Mouse (Mus musculus) layer of hippocampus, postnatal 14 days (tissue): ENCODE measurements around the gene Ccdc171. TPM values are rescaled to one million over a fixed set of nuclear protein-coding genes. Genes with fewer than 3 reads are reported as not detected.
"Not testable (repeated sequence)": the region's sequence is repeated elsewhere in the genome, so short reads cannot be mapped to it uniquely, and the experiment has no call there.

Experiments used
- DNase-seq, 2 experiments: peaks; one replicate each; pipeline ENCODE4 v3.0.0; 2021 to 2022; ENCODE audit warnings: low spot score in 2 of 2, mixed read lengths in 1 of 2
- long read RNA-seq, 2 experiments: library from polyadenylated mRNA; stranded (forward); transcript quantifications; one replicate each; pipeline ENCODE4 v2.0.0; 2021
- total RNA-seq, 2 experiments: library from RNA; stranded (reverse); gene quantifications; 2 replicates each; pipeline ENCODE4 v1.2.3; 2021

The Ccdc171 gene
- total RNA-seq: 1 to 10 TPM; 3.2 to 3.3 TPM
- long read RNA-seq, experiment 1, partial matches to known transcripts: 0 of 1 reads
- long read RNA-seq, experiment 1, other reads (novel, unspliced or antisense): 1 of 1 reads
- long read RNA-seq, experiment 2: 0 reads

DNA sequence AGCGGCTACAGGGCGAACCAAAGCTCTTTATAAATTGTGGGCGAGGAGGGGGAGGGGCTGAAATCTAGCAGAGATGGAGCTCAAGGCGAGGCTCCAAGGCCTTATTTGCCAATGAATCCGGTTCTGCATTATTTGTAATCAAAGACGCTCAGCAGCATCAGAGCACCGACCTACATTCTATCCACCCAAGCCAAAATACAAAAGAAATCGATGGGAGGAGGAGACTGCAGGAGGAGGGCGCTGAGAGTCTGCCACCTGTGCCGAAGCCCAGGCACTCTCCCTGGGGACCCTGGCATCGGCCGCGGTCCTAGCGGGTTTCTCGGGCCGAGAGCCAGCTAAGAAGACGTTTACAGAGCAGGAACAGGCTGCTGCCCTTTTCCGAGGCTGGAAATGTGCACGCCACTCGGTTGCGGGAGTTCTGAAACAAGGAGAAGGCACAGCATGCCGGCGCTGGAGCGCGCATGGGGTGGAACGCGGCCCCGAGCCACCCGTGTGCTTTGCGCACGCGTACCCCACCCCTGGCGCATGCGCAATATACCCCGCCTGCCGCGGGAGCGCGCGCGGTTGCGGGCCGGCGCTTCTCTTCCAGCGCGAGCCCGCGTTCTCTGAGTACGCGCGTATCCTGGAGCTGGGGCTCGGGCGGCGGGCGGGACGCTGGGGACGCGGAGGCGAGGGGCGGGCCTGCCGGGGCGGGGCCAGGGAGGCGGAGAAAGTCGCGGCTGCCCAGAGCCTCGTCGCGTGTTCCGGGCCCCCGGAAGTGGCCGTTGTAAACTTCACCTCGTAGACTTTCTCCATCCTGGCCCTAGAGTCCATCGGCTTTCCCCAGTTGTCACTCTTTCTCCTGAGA, at the start of gene Ccdc171:
Ccdc171 (plus strand) TSS at position 703 of the 847 bp plus-strand sequence.
- DNase-seq: peak; percentile 91 to 95

DNA sequence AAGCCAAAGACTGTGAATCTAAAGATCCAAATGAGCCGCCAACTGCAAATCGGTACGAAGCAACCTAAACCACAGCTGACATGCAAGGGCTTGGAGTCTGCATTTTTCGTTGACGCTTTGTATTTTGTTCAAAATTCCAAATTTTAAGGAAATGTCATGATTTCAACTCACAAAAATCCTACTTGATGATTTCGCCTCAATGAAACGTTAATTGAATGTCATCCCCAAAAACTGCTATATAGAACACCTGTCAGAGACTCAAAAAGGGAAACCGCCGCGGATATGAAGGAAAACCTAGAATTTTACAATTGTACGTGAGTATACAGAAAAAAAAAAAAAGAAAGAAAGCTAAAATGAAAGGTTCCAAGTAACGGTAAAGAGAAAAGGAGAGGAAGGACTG, 40.1 kb upstream of the Ccdc171 start:
- DNase-seq: no peak

DNA sequence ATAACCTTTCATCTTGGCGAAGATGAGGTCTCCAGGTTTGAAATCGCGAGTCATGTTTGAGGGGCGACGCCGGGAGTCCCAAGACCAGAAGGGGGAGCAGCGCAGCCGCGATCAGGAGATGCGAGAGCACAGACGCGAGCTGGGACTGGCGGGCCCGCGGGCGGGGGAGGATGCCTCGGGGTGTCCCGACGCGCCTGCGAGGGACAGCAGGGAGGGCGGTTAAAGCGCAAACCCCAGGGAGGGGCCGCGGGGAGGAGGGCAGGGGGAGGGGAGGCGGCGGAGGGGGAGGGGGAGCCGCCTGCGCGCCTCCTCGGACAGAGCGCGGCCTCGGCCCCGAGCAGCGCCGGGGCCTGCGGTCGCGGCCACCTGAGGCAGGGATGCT, 39.6 kb upstream of the Ccdc171 start:
- peak; percentile 86 to 89 for DNase-seq

DNA sequence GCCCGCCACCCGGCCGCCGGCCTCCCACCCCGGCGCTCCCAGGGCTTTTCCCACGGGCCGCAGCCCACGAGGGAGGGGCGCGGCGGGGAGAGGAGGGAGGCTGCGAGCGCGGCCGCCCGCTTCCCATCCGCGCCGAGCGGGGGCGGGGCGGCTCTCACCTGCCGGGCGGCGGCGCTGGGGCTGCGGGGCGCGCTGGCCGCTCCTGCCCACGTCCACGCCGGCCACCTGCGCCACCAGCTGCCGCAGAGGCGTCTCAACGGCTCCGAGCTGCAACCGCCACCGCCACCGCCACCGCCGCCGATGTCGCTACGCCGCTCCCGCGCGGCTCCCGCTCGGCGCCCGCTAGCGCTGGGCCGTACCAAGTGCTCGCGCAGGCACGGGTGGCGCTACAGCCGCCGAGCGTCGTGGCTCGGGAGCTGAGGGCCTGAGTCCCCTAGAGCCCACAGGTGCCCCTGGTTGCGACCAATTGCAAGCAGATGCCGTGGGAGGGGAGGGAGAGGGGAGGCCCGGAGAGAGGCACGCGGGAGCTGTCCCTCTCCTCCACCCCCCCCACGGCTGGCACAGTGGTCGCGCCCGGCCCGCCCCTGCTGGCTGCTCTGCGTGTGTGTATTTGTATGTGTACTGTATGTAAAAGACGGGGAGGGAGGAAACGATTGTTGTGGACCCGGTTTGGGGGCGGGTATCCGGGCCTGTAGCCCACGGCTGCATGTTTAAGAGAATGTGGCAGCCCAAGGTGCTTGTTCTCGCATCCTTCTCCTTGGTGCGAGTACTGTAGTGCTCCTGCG, 39.0 kb upstream of the Ccdc171 start, which contains the start of gene Psip1:
Psip1 (minus strand) TSS at position 343 of the 785 bp plus-strand sequence.
- DNase-seq: peak; percentile 89 to 90

DNA sequence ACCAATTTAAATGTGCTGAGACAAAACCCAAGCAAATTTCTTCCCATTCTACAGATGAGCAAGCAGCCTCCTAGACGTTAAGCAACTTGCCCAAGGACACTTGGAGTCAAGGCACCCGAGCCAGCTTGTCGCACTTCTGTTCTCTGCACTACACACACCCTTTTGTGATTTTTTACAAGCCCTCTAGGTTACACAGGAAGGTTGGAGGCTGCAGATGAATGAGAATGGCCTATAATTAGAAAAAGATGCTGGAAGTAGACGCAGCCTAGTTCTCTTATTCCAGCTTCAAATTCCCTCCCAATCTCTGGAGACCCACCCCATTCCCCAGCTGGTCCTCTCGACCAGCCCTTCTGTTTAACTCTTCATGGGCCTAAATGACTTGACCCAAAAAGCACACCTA, 36.2 kb upstream of the Ccdc171 start:
- DNase-seq: no peak

DNA sequence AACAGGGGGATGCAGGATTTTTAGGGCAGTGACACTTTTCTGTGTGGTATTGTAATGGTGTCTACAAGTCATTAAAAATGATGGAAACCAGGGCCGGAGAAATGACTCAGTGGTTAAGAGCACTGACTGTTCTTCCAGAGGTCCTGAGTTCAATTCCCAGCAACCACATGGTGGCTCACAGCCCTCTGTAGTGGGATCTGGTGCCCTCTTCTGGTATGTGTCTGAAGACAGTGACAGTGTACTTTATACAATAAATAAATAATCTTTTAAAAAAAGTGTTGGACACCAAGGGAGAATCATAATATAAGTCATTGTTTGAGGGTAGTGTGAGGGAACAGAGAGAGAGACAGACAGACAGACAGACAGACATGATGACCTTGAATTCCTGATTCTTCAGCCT, 32.2 kb upstream of the Ccdc171 start:
- DNase-seq: no peak

DNA sequence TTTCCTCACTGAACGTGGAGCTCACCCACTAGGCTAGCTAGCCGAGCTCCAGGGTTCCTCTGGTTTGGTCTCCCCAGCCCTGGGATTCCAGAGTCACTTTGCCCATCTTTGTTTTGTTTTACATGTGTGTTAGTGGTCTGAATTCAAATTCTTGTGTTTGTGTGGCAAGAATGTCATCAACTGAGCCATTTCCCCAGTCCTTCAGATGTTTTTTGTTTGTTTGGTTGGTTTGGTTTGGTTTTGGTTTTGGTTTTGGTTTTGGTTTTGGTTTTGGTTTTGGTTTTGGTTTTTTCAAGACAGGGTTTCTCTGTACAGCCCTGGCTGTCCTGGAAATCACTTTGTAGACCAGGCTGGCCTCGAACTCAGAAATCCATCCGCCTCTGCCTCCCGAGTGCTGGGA, 28.3 kb upstream of the Ccdc171 start:
- DNase-seq: not testable (repeated sequence)

DNA sequence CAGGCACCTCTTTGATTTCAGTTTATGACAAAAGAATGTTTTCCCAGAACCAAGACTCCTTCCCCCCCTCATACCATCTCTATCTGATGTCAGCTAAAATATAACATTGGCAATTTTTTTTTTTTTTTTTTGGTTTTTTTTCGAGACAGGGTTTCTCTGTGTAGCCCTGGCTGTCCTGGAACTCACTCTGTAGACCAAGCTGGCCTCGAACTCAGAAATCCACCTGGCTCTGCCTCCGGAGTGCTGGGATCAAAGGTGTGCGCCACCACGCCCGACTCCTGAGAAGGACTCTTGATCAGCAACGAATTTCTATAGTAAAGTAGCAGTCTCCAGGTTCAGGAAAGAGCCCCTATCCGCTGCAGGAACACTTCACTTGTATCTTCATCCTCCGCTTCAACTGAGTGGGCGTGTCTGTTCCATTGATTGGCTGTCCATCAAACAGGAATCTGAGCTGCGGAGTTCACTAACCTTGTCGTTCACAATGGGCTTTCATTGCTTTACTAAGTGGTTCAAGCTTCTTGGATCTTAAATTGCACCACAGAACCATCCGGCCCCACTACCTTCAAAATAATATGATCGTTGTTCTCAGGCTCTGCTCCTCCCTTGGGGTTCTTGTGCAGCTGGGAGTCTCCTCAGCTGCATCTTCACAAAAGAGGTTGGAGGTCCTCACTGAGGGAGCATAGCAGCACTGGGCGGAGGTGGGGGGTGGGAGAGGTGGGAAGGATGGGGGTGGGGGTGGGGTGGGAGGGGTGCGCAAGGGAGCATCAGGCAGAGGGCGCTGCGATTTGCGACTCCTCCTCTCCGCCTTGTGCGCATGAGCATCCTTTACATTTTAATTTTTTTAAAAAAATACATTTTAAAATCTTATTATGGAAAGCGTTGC, 24.9 kb upstream of the Ccdc171 start:
- DNase-seq: peak in 1 of 2 experiments; percentile 21

DNA sequence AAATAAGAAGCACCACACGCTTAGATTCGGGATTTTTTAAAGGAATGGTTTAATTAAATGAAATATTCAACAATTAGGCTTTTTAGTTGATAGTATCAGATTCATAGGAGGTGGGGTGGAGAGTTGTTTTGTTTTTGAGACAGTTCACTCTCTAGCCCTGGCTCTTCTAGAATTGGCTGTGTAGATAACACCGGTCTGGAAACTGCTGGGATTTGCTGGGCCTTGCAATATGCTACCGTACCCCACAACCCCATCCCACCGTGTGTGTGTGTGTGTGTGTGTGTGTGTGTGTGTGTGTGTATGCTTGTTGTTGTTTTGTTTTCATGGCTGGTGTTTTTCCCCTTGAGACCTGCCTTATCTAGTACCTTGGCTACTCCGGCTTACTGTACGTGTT, 24.3 kb upstream of the Ccdc171 start:
- DNase-seq: no peak

DNA sequence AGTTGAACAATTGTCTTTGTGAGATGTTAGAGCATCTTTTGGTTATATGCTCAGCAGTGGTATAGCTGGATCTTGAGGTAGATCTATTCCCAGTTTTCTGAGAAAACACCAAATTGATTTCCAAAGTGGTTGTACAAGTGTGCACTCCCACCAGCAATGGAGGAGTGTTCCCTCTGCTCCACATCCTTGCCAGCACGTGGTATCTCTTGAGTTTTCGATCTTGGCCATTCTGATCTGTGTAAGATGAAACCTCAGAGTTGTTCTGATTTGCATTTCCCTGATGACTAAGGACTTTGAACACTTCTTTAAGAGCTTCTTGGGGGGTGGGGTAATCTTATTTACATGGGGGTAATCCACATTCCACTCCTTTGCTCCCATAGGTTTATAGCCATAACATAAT, 15.7 kb upstream of the Ccdc171 start:
- no peak for DNase-seq

DNA sequence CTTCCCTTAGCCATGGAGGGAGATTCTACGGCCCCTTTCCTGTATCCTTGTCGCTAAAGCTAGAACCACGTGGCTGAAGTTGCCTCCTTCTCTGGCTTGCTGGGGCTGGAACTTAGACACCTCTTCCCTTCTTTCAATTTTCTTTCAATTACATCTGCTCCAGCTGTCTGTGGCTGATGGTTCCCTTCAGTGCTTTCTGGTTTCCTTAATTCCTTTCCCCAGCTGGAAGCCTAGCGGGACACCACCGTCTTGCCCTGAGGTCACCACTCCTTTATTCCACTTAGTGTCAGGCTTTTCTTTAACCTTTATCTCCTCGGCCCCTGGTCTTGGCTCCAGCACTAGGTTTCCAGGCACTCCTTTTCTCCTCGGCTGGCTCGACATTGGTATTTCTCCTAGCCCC, 14.3 kb upstream of the Ccdc171 start:
- DNase-seq: no peak

DNA sequence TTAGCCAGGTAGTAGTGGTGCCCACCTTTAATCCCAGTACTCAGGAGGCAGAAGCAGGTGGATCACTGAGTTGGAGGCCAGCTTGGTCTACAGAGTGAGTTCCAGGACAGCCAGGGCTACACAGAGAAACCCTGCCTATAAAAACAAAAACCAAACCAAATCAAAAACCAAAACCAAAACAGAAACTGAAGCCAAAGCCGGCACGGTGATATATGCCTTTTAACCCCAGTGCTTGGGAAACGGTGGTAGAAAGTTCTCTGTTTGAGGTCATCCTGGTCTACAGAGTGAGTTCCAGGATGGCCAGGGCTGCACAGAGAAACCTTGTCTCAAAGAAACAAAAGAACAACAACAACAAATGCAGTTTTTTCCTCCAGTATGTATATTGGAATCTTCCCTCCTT, 13.1 kb upstream of the Ccdc171 start:
- no peak for DNase-seq

DNA sequence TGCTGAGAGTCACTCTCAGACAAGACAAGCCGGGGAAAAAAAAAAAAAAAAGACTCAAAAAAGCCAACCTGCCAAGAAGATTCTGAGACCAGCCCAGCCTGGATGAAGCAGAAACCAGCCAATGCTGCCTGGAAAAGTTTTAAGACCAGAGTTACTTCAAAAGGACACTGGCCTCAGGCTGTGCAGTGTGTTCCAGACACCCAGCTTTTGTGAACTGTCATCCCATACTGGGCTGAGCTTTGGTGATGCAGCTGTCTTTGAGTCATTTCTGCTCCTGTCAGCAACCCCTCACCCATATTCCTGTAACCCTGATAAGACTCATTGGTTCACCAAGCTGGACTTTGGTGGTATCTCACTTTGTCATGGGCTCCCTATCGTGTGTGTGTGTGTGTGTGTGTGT, 12.7 kb upstream of the Ccdc171 start:
- DNase-seq: no peak

DNA sequence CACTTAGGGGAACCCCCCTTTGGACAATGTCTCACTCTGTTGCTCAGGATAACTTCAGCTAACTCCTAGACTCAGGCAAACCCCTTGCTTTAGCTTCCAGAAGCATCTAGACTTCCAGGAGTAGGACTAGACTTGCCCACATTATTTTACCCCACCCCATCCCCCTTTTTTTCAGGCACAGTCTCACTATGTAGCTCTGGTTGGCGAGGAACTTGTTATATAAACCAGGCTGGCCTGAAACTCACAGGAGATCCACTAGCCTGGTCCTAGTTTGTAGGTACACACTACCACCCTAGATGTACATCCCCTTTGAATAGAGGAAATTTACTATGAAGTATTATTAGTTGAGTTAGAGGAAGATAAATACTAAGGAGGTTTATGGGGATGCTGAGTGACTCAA, 11.2 kb upstream of the Ccdc171 start:
- no peak for DNase-seq

DNA sequence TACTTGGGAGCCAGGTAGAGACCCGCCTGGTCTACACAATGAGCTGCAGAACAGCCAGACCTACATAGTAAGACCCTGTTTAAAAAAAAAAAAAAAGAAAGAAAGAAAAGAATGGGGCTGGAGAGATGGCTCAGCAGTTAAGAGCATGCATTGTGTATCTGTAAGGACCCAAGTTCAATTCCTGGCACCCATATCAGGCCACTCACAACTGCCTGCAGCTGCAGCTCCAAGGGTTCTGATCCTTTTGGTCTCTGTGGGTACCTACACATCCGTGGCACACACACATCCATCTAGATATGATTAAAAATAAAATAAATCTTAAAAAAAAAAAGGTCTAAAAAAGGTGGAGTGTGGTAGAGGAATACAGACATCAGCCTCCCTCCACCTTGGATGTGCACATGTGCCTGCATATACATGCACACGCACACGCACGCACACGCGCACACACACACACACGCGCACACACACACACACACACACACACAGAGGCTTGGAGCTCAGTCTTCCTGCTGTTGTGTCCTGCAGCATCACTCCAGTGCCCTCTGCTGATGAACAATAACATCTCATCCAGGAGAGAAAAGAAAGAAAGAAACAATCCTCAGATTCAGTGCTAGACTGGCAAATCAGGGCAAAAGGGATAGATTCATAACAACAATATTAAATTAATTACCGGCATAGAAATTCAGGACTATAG, 10.2 kb upstream of the Ccdc171 start:
- peak in 1 of 2 experiments; percentile 13 for DNase-seq

DNA sequence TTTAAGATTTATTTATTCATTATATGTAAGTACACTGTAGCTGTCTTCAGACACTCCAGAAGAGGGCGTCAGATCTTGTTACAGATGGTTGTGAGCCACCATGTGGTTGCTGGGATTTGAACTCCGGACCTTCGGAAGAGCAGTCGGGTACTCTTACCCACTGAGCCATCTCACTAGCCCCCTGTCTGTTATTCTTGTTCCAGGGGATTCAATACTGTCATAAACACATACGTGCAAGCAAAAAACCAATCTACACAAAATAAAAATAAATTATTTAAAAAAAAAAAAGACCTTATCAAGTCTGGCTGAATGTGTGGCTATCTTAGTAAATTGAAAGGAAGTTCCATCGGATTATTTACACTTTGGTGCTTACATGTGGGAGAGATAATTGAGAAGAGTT, 9.2 kb upstream of the Ccdc171 start:
- DNase-seq: not testable (repeated sequence)

DNA sequence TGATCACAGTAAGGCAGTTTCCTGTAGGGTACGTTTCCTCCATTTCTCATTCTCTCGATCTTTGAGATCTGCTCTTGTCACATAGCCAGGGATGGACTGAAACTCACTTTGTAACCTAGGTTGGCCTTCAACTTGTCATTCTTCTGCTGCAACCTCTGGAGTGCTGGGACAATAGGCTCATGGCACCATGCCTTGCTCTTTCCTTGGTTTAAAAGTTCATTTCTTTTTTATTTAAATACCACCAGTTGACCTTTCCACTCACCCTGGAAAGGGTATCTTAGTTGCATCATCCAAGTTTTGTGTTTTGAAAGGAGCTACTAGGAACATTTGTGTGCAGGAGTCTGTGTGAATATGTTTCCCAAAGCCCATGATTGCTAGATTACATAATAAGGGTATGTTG, 6.2 kb upstream of the Ccdc171 start:
- DNase-seq: no peak

DNA sequence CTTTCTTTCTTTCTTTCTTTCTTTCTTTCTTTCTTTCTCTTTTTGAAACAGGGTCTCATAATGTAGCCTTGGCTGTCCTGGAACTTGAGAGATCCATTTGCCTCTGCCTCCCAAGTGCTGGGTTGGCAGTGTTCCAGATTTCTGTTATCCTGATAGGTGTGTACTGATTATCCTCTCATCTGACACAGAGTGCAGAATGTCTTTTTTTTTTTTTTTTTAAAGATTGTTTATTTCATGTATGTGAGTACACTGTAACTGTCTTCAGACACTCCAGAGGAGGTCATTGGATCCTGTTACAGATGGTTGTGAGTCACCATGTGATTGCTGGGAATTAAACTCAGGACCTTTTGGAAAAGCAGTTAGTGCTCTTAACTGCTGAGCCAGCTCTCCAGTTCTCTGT, 5.5 kb upstream of the Ccdc171 start:
- DNase-seq: no peak

DNA sequence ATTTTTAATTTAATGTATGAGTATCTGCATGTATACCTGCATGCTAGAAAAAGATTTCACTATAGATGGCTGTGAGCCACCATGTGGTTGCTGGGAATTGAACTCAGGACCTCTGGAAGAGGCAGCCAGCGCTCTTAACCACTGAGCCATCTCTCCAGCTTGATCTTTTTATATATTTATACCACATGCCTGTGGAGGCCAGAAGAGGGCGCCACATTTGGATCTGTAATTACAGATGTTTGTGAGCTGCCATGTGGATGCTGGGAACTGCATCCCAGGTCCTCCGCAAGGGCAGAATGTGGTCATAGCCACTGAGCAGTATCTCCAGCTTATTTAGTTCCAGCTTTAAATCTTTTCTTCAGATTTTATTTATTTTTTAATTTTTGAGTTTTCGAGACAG, 5.0 kb upstream of the Ccdc171 start:
- no peak for DNase-seq

DNA sequence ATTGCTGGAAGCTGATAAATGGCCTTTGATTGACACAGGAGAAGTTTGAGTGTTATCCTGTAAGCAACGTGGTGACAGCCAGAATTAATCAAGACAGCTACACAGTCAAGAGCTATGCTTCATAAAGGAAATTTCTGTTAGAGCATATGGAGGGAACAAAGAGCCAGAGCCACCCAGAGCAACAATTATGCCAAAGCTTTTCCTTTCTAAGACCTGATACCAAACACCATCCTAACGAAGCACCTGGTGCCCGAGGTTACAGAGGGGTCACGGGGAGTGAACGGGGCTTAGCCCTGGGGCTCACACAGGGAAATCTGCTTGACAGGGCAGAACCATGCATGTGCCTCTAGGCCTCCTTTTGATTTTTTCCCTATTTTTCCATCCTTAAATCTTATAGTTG, 3.3 kb upstream of the Ccdc171 start:
- DNase-seq: no peak

DNA sequence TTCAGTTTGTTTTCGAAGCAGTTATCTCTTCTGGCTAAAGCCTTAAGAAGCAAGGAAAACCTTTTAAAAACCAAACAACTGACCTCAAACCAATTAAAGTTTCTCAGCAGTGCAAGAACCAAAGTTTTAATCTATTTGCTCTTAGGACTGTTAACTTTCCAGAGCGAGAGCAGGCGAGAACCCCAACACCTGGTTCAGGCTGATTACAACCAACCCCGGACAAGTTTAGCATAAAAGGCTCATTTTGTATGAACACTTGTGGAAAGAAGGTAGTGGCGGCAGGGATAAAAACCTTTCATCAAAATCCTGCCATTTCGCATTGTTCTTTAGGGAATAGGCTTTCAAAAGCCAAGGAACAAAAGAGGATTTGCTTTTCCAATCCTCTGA, 896 bp upstream of the Ccdc171 start:
- DNase-seq: no peak
